16 mouse cellular contexts compared by ENCODE assay signal in the genomic region with DNA sequence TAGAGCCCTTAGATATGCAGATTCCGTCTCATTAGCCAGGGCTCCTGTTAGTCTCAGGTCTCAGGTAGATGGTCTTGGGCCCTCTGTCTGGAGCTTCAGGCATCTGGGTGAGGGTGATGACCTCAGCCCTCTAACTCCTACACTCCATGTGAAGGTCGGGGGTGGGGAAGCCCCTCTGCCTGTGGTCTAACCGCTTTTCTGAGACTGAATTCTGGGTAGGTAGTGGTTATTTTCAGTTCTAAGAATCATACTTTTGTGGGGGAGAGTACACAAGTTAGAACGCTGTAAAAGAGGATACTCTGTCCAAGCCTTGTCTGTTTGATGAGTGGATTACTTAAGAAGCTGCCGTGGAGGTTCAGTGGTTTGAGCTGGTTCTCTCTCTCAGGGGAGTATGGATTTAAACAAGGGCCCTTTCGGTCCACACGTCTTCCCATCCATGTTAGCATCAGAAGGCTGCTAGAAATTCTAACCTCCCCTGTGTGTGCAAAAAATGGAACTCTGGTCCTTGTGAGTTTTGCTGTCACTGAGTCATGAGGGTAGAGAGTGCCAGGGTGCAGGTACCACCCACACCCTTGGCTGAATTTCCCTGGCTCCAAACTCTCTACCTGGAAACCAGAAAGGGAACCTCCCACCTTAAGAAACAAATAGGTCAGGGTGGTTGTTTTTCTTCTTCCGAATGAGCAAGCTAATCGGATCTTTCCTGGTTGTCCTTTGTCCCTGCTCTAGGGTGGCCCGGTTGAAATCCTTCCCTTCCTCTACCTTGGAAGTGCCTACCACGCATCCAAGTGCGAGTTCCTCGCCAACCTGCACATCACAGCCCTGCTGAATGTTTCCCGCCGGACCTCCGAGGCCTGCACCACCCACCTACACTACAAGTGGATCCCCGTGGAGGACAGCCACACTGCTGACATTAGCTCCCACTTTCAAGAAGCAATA. TPM values are rescaled to one million over a fixed set of nuclear protein-coding genes. Genes with fewer than 3 reads are reported as not detected.
DNase-seq lines count a peak whose midpoint lies in the region; ATAC-seq lines count a peak whose summit lies in the region.
"Had no signal": no experiment of that assay in that cellular context is flagged by ENCODE, and none has a peak within 500 bp of the region (broad histone marks: within the 10 kb centered on the region; RNA-seq: fewer than 3 reads in every experiment).

No protein-coding gene starts in this region.

- H3K4me1 ChIP-seq in liver, embryonic 11.5 days (replicated peaks; ENCODE audit: control insufficient read depth, insufficient read depth, low read length): no peaks in the 10 kb centered on the region
- H3K4me1 ChIP-seq: limb, embryonic 15.5 days had no signal

- no peaks in the 10 kb centered on the region for H3K27me3 ChIP-seq in liver, embryonic 11.5 days (replicated peaks; ENCODE audit: control insufficient read depth, insufficient read depth, low read length)

- peak; percentile 67 for DNase-seq in cerebellum, adult 11-12 months
- DNase-seq in cerebellum, postnatal 4 days (ENCODE audit: low spot score in 2 of 2): no peak
- DNase-seq in CD4-positive, CD25-positive, alpha-beta regulatory T cell, adult 2 months (ENCODE audit: low read depth, low spot score): peak; percentile 79
- DNase-seq in cerebellum, postnatal 25 days: peak; percentile 53 to 64
- peak; percentile 74 to 83 for DNase-seq in natural killer cell, adult 2 months (ENCODE audit: low spot score in 2 of 2)
- no peak for DNase-seq in kidney, adult 18-20 months
- DNase-seq in layer of hippocampus, postnatal 10 days (ENCODE audit: low spot score in 2 of 2): no peak
- DNase-seq in liver, embryonic 11.5 days (ENCODE audit: low spot score): no peak
- DNase-seq: forebrain, postnatal 0 days; kidney, adult 11 months; lung, embryonic 14.5 days; retina, postnatal 1 day had no signal

- no peak overlapping the region for H3K9ac ChIP-seq in liver, embryonic 11.5 days (ENCODE audit: low read depth, low read length)
- H3K9ac ChIP-seq: forebrain, postnatal 0 days; hindbrain, embryonic 13.5 days; limb, embryonic 15.5 days; lung, embryonic 14.5 days; neural tube, embryonic 15.5 days had no signal

- no peak overlapping the region for H3K27ac ChIP-seq in liver, embryonic 11.5 days (ENCODE audit: low read depth, low read length)
- H3K27ac ChIP-seq: hindbrain, embryonic 13.5 days; limb, embryonic 15.5 days; neural tube, embryonic 15.5 days had no signal

- H3K9me3 ChIP-seq in liver, embryonic 11.5 days (ENCODE audit: control insufficient read depth, low read length): no peaks in the 10 kb centered on the region
- H3K9me3 ChIP-seq: hindbrain, embryonic 13.5 days; limb, embryonic 15.5 days; megakaryocyte, embryonic 14.5 days; neural tube, embryonic 15.5 days had no signal

- H3K36me3 ChIP-seq in liver, embryonic 11.5 days (ENCODE audit: control insufficient read depth, insufficient read depth, low read length): 0 out of 2 replicates have a peak, but pooled peaks cover 4% of the 10 kb centered on the region
- H3K36me3 ChIP-seq: hindbrain, embryonic 13.5 days; limb, embryonic 15.5 days; neural tube, embryonic 15.5 days had no signal

- ATAC-seq in liver, embryonic 11.5 days (replicated peaks; ENCODE audit: low FRiP score): no peak
- ATAC-seq: forebrain, postnatal 0 days had no signal

- 79% methylated on average over 17 of the region's 17 CpGs for whole genome bisulfite sequencing in liver, embryonic 11.5 days

- no peak overlapping the region for H3K4me2 ChIP-seq in liver, embryonic 11.5 days
- H3K4me2 ChIP-seq: hindbrain, embryonic 13.5 days; limb, embryonic 15.5 days; lung, embryonic 14.5 days; neural tube, embryonic 15.5 days had no signal

- no peak overlapping the region for H3K4me3 ChIP-seq in liver, embryonic 11.5 days (ENCODE audit: low read depth, low read length)
- H3K4me3 ChIP-seq: hindbrain, embryonic 13.5 days; limb, embryonic 15.5 days; megakaryocyte, embryonic 14.5 days; neural tube, embryonic 15.5 days had no signal

RNA-seq across cellular contexts. Expression of gene Dusp5, which starts 8.1 kb away (rescaled TPM):
- 10 to 100 TPM in 1 of 2 experiments, 1 to 10 TPM in 1; 9.3 to 10.1 TPM for total RNA-seq in layer of hippocampus, postnatal 10 days (2021)
- 6.7 TPM in 2 replicates for polyA plus RNA-seq in liver, embryonic 11.5 days (2014; fragmentation: Nextera tagmentation; extraction: Ambion mirVana)

RNA-seq across cellular contexts. Expression of gene Nutf2-ps1, which starts 51.9 kb away (rescaled TPM):
- total RNA-seq in layer of hippocampus, postnatal 10 days (2021): 10 to 100 TPM; 53.4 to 65.1 TPM
- 400 and 410 TPM in 2 replicates for polyA plus RNA-seq in liver, embryonic 11.5 days (2014; fragmentation: Nextera tagmentation; extraction: Ambion mirVana)

Comparison
In these comparisons a context has a peak if more than half of its experiments do, and no peak if none do; other contexts are left out.
1. DNase-seq: peak in cerebellum, adult 11-12 months (single experiment), CD4-positive, CD25-positive, alpha-beta regulatory T cell, adult 2 months (single experiment), cerebellum, postnatal 25 days (2 of 2) and natural killer cell, adult 2 months (2 of 2); none in cerebellum, postnatal 4 days (0 of 2), kidney, adult 18-20 months (single experiment), layer of hippocampus, postnatal 10 days (0 of 2) and liver, embryonic 11.5 days (single experiment).